ENCODE assay signal across 8 mouse cellular contexts in genomic region chr8:123361082-123361739, GRCm38 (mm10). TPM values are rescaled to one million over a fixed set of nuclear protein-coding genes. Genes with fewer than 3 reads are reported as not detected.
DNase-seq lines count a peak whose midpoint lies in the region; ATAC-seq lines count a peak whose summit lies in the region.

No protein-coding gene starts in this region.

- H3K4me1 ChIP-seq in kidney, embryonic 14.5 days (ENCODE audit: control insufficient read depth, insufficient read depth, low read length): no peaks in the 10 kb centered on the region

- H3K36me3 ChIP-seq in kidney, embryonic 14.5 days (ENCODE audit: control insufficient read depth, insufficient read depth, low read length): no peaks in the 10 kb centered on the region

- intact Hi-C loops in gastrocnemius, postnatal 14 days (cut with DNase I; ENCODE audit: low total_unique reads): loop anchor here (2.0 kb wide), 1 partner anchor 40 kb away; no protein-coding TSS in a partner anchor

- H3K9me3 ChIP-seq in kidney, embryonic 14.5 days (ENCODE audit: control insufficient read depth, low read length): no peaks in the 10 kb centered on the region

- DNase-seq in 3T3-L1 (ENCODE audit: low read depth, low spot score) (peak; percentile 84), liver (peak; percentile 75)
- DNase-seq in adrenal gland, adult 2 months: peak; percentile 68
- peak; percentile 93 for DNase-seq in embryo, embryonic 10.5 days (ENCODE audit: low spot score)
- DNase-seq in gastrocnemius, postnatal 14 days: peak; percentile 57
- DNase-seq in naive thymus-derived CD4-positive, alpha-beta T cell, adult 2 months (ENCODE audit: low read depth): peak; percentile 86
- peak; percentile 69 to 88 for DNase-seq in spleen, postnatal 4 days (ENCODE audit: low spot score in 2 of 2)

- no peak overlapping the region for H3K4me3 ChIP-seq in kidney, embryonic 14.5 days (ENCODE audit: low read length)

- no peak overlapping the region for H3K9ac ChIP-seq in kidney, embryonic 14.5 days (ENCODE audit: low read depth, low read length)

- no peak overlapping the region for H3K27ac ChIP-seq in kidney, embryonic 14.5 days (ENCODE audit: low read depth, low read length)

- ATAC-seq in kidney, embryonic 14.5 days (ENCODE audit: low FRiP score, low TSS enrichment): peak; percentile 71

- H3K27me3 ChIP-seq in kidney, embryonic 14.5 days (ENCODE audit: control insufficient read depth, insufficient read depth, low read length): no peaks in the 10 kb centered on the region

- H3K4me2 ChIP-seq in kidney, embryonic 14.5 days (replicated peaks; ENCODE audit: low read depth, low read length): no peak overlapping the region

- 53% methylated on average over 12 of the region's 12 CpGs for WGBS in kidney, embryonic 14.5 days

RNA-seq across cellular contexts. Expression of gene Tcf25, which starts 12.3 kb away (rescaled TPM):
- total RNA-seq in adrenal gland, adult 2 months (2021): 100 to 1,000 TPM; 230 to 235 TPM
- polyA plus RNA-seq in adrenal gland, adult 2 months (2012; rRNA removed): 151 and 158 TPM in 2 replicates
- total RNA-seq in gastrocnemius, postnatal 14 days (2021): 100 to 1,000 TPM; 140 to 162 TPM
- polyA plus RNA-seq in kidney, embryonic 14.5 days (2014; fragmentation: Nextera tagmentation; extraction: Ambion mirVana): 115 and 157 TPM in 2 replicates

RNA-seq across cellular contexts. Expression of gene Spire2, which starts 28.7 kb away (rescaled TPM):
- total RNA-seq in adrenal gland, adult 2 months (2021): 1 to 10 TPM; 1.4 to 2.6 TPM
- polyA plus RNA-seq in adrenal gland, adult 2 months (2012; rRNA removed): 0.93 and 3.0 TPM in 2 replicates
- under 1 TPM; 0.44 to 0.92 TPM for total RNA-seq in gastrocnemius, postnatal 14 days (2021)
- polyA plus RNA-seq in kidney, embryonic 14.5 days (2014; fragmentation: Nextera tagmentation; extraction: Ambion mirVana): 2.2 and 3.9 TPM in 2 replicates

RNA-seq across cellular contexts. Expression of gene Fanca, which starts 42.8 kb away (rescaled TPM):
- total RNA-seq in adrenal gland, adult 2 months (2021): 1 to 10 TPM; 3.6 to 7.2 TPM
- 8.1 and 10.2 TPM in 2 replicates for polyA plus RNA-seq in adrenal gland, adult 2 months (2012; rRNA removed)
- total RNA-seq in gastrocnemius, postnatal 14 days (2021): 1 to 10 TPM in 1 of 2 experiments, under 1 TPM in 1; 0.92 to 1.3 TPM
- 48.7 and 49.9 TPM in 2 replicates for polyA plus RNA-seq in kidney, embryonic 14.5 days (2014; fragmentation: Nextera tagmentation; extraction: Ambion mirVana)

RNA-seq across cellular contexts. Expression of gene Mc1r, which starts 45.7 kb away (rescaled TPM):
- not detected for total RNA-seq in adrenal gland, adult 2 months (2021)
- not detected in 2 replicates for polyA plus RNA-seq in adrenal gland, adult 2 months (2012; rRNA removed)
- not detected for total RNA-seq in gastrocnemius, postnatal 14 days (2021)
- polyA plus RNA-seq in kidney, embryonic 14.5 days (2014; fragmentation: Nextera tagmentation; extraction: Ambion mirVana): not detected in 2 replicates

RNA-seq across cellular contexts. Expression of gene Tubb3, which starts 50.0 kb away (rescaled TPM):
- total RNA-seq in adrenal gland, adult 2 months (2021): 1 to 10 TPM; 2.4 to 8.3 TPM
- polyA plus RNA-seq in adrenal gland, adult 2 months (2012; rRNA removed): 3.8 and 21.1 TPM in 2 replicates
- under 1 TPM in 1 of 2 experiments, not detected in 1; 0.16 TPM for total RNA-seq in gastrocnemius, postnatal 14 days (2021)
- 1.2 and 1.9 TPM in 2 replicates for polyA plus RNA-seq in kidney, embryonic 14.5 days (2014; fragmentation: Nextera tagmentation; extraction: Ambion mirVana)
